Mouse (Mus musculus) testis, adult 2 months (tissue): ENCODE results near the gene Fosl1. TPM values are rescaled to one million over a fixed set of nuclear protein-coding genes. Genes with fewer than 3 reads are reported as not detected.
A peak's percentile ranks its signal among the peaks of the same experiment; 100 is the strongest.
"Not testable (repeated sequence)": the region's sequence is repeated elsewhere in the genome, so short reads cannot be mapped to it uniquely, and the experiment has no call there.

Source experiments
- H3K27ac ChIP-seq: fragments of 200-500 bp; 2 replicates; pipeline ENCODE4 v1.5.1; 2012; ENCODE audit warnings: low read depth, low read length; ENCODE audit not compliant: control insufficient read depth, insufficient read depth
- H3K27me3 ChIP-seq: fragments of 200-500 bp; 2 replicates; pipeline ENCODE4 v1.6.1; 2012; ENCODE audit warnings: mild to moderate bottlenecking, low read length, moderate library complexity; ENCODE audit not compliant: control insufficient read depth, insufficient read depth
- H3K36me3 ChIP-seq: fragments of 200-500 bp; 2 replicates; pipeline ENCODE4 v1.6.1; 2012; ENCODE audit warnings: mild to moderate bottlenecking, low read length; ENCODE audit not compliant: control insufficient read depth, insufficient read depth
- H3K4me1 ChIP-seq: fragments of 200-500 bp; 2 replicates; pipeline ENCODE4 v1.6.1; 2012; ENCODE audit warnings: low read length; ENCODE audit not compliant: control insufficient read depth, insufficient read depth
- H3K4me3 ChIP-seq: fragments of 200-500 bp; 2 replicates; pipeline ENCODE4 v1.5.1; 2012; ENCODE audit warnings: low read depth, mild to moderate bottlenecking, low read length, moderate library complexity, mixed read lengths; ENCODE audit not compliant: control insufficient read depth
- CTCF ChIP-seq: fragments of 200-500 bp; IDR thresholded peaks from 2 replicates; pipeline ENCODE4 v1.5.1; 2012; ENCODE audit warnings: low read depth, mild to moderate bottlenecking, inconsistent platforms, low read length, moderate library complexity; ENCODE audit not compliant: control insufficient read depth, insufficient read depth, insufficient replicate concordance
- POLR2A ChIP-seq: fragments of 200-500 bp; IDR thresholded peaks from 2 replicates; pipeline ENCODE4 v1.6.1; 2012; ENCODE audit warnings: low read depth, mild to moderate bottlenecking, inconsistent platforms, low read length, moderate library complexity; ENCODE audit not compliant: control insufficient read depth
- polyA plus RNA-seq: library from polyadenylated mRNA; depleted of rRNA; stranded (reverse); fragments of >200 nt; gene quantifications from 2 replicates; pipeline ENCODE4 v1.2.3, GENCODE M21; 2012; rRNA removed

Fosl1 gene
- polyA plus RNA-seq: 3.2 TPM in 2 replicates

GRCm38 (mm10) chr19:5447515-5448353, at the start of gene Fosl1:
Gene Fosl1, plus strand, starts transcription at chr19:5447547.
- Histone ChIP-seq H3K4me3 (peak within 1 kb of the TSS; percentile 83), H3K27me3 (no peaks in the 10 kb centered on the region), H3K27ac (no peak within 1 kb of the TSS), H3K36me3 (no peaks in the 10 kb centered on the region), H3K4me1 (peaks cover 20% of the 10 kb centered on the region)
- TF ChIP-seq POLR2A: no peak
- TF ChIP-seq CTCF: no peak

GRCm38 (mm10) chr19:5401073-5401472, 46.3 kb upstream of the Fosl1 start:
- peak overlapping the region; percentile 35 for H3K4me3 ChIP-seq
- H3K27ac ChIP-seq: not testable (repeated sequence)

GRCm38 (mm10) chr19:5402293-5402692, 45.1 kb upstream of the Fosl1 start, which contains the start of gene Tsga10ip:
Gene Tsga10ip, minus strand, starts transcription at chr19:5402526.
- H3K4me1 ChIP-seq: peaks cover 9% of the 10 kb centered on the region
- peak within 1 kb of the TSS; percentile 87 for H3K27ac ChIP-seq
- peak; percentile 12; the same call in 1 of the 2 replicates for TF ChIP-seq CTCF
- peak; percentile 67; the same call in 1 of the 2 replicates for TF ChIP-seq POLR2A
- no peaks in the 10 kb centered on the region for H3K36me3 ChIP-seq
- H3K27me3 ChIP-seq: no peaks in the 10 kb centered on the region
- peak within 1 kb of the TSS; percentile 80 for H3K4me3 ChIP-seq

More at GRCm38 (mm10) chr19:5401073-5401472, 46.3 kb upstream of the Fosl1 start:
- H3K4me1 ChIP-seq, H3K36me3 ChIP-seq, H3K27me3 ChIP-seq: not testable (repeated sequence)

- Histone ChIP-seq H3K27me3 (no peaks in the 10 kb centered on the region), H3K4me3 (peak overlapping the region; percentile 45), H3K4me1 (peaks cover 13% of the 10 kb centered on the region), H3K36me3 (no peaks in the 10 kb centered on the region), H3K27ac (peak overlapping the region; percentile 52; the same call in 1 of the 2 replicates)
- TF ChIP-seq POLR2A: no peak
- no peak for TF ChIP-seq CTCF
Measured at GRCm38 (mm10) chr19:5405924-5406323, 41.4 kb upstream of the Fosl1 start.

GRCm38 (mm10) chr19:5406531-5407126, 40.7 kb upstream of the Fosl1 start:
- peaks cover 13% of the 10 kb centered on the region for H3K4me1 ChIP-seq

GRCm38 (mm10) chr19:5407133-5407532, 40.2 kb upstream of the Fosl1 start:
- Histone ChIP-seq H3K27ac (peak overlapping the region; percentile 93), H3K27me3 (no peaks in the 10 kb centered on the region), H3K4me3 (peak overlapping the region; percentile 70), H3K4me1 (peaks cover 12% of the 10 kb centered on the region), H3K36me3 (no peaks in the 10 kb centered on the region)
- TF ChIP-seq POLR2A (no peak), CTCF (peak; percentile 64; the same call in 1 of the 2 replicates)

More at GRCm38 (mm10) chr19:5406531-5407126, 40.7 kb upstream of the Fosl1 start:
- not testable (repeated sequence) for H3K36me3 ChIP-seq, H3K27me3 ChIP-seq
- Histone ChIP-seq H3K4me3 (peak overlapping the region; percentile 70), H3K27ac (peak overlapping the region; percentile 93)

- TF ChIP-seq POLR2A (no peak), CTCF (no peak)
- Histone ChIP-seq H3K36me3 (no peaks in the 10 kb centered on the region), H3K4me1 (peaks cover 7% of the 10 kb centered on the region), H3K27me3 (no peaks in the 10 kb centered on the region), H3K4me3 (no peak overlapping the region), H3K27ac (peak overlapping the region; percentile 23; the same call in 1 of the 2 replicates)
Measured at GRCm38 (mm10) chr19:5408057-5409001, 39.0 kb upstream of the Fosl1 start.
